8 mouse cellular contexts compared by ENCODE assay signal in genomic region chr15:27779398-27779797, GRCm38 (mm10).
A peak's percentile ranks its signal among the peaks of the same experiment; 100 is the strongest.
DNase-seq lines count a peak whose midpoint lies in the region; ATAC-seq and TF ChIP-seq lines count a peak whose summit lies in the region.

No protein-coding gene starts in this region.

- intact Hi-C loops in heart, postnatal 14 days (cut with DNase I): no loop called here

- TF ChIP-seq CTCF in liver, postnatal 0 days (IDR thresholded peaks at IDR 0.05; ENCODE audit: low read depth): no peak

- no peaks in the 10 kb centered on the region for H3K9me3 ChIP-seq in heart, embryonic 16.5 days (replicated peaks; ENCODE audit: control insufficient read depth, low read length)
- H3K9me3 ChIP-seq in liver, postnatal 0 days (ENCODE audit: low read length): no peaks in the 10 kb centered on the region

- 59% methylated on average over 11 of the region's 11 CpGs for WGBS in heart, embryonic 16.5 days
- 72% methylated on average over 11 of the region's 11 CpGs for WGBS in liver, postnatal 0 days (ENCODE audit: insufficient replicate concordance)

- no peak for TF ChIP-seq EP300 in liver, postnatal 0 days (IDR thresholded peaks at IDR 0.05; ENCODE audit: low read depth)

- H3K27ac ChIP-seq in heart, embryonic 16.5 days (ENCODE audit: low read length): peak overlapping the region; percentile 91
- H3K27ac ChIP-seq in liver, postnatal 0 days (ENCODE audit: low read depth): no peak overlapping the region

- no peak overlapping the region for H3K4me3 ChIP-seq in heart, embryonic 16.5 days (ENCODE audit: low read length)
- no peak overlapping the region for H3K4me3 ChIP-seq in liver, postnatal 0 days (ENCODE audit: low read depth, low read length)

- no peak for ATAC-seq in heart, embryonic 16.5 days (replicated peaks; ENCODE audit: extremely low read depth, insufficient read depth, low FRiP score)
- ATAC-seq in liver, postnatal 0 days: no peak

- H3K36me3 ChIP-seq in heart, embryonic 16.5 days (ENCODE audit: control insufficient read depth, insufficient read depth): no peaks in the 10 kb centered on the region
- no peaks in the 10 kb centered on the region for H3K36me3 ChIP-seq in liver, postnatal 0 days (replicated peaks; ENCODE audit: insufficient read depth, low read length)

- peaks cover 77% of the 10 kb centered on the region for H3K4me1 ChIP-seq in heart, embryonic 16.5 days (ENCODE audit: control insufficient read depth, insufficient read depth, low read length)
- peaks cover 9% of the 10 kb centered on the region; the same call in 1 of the 2 replicates for H3K4me1 ChIP-seq in liver, postnatal 0 days (ENCODE audit: insufficient read depth)

- DNase-seq in heart, adult 8-10 months (ENCODE audit: low spot score): peak; percentile 41
- DNase-seq in heart, postnatal 14 days: no peak
- DNase-seq in embryo, embryonic 11 days: peak; percentile 69
- DNase-seq in mesoderm, embryonic 11.5 days (ENCODE audit: low read depth, low spot score): peak; percentile 71
- no peak for DNase-seq in layer of hippocampus, postnatal 25 days (ENCODE audit: extremely low spot score in 1 of 2, low spot score in 1 of 2)
- no peak for DNase-seq in liver, postnatal 0 days
- DNase-seq in ovary, postnatal 10 days (ENCODE audit: low spot score): no peak

- H3K9ac ChIP-seq in heart, embryonic 16.5 days (ENCODE audit: low read length): no peak overlapping the region
- no peak overlapping the region for H3K9ac ChIP-seq in liver, postnatal 0 days (replicated peaks)

- H3K27me3 ChIP-seq in heart, embryonic 16.5 days (ENCODE audit: control insufficient read depth, insufficient read depth, low read length): no peaks in the 10 kb centered on the region
- no peaks in the 10 kb centered on the region for H3K27me3 ChIP-seq in liver, postnatal 0 days (ENCODE audit: insufficient read depth, low read length)

- H3K4me2 ChIP-seq in heart, embryonic 16.5 days (ENCODE audit: low read depth, low read length): no peak overlapping the region
- no peak overlapping the region for H3K4me2 ChIP-seq in liver, postnatal 0 days (ENCODE audit: low read depth, low read length)

Comparison
In these comparisons a context has a peak if more than half of its experiments do, and no peak if none do; other contexts are left out.
1. DNase-seq: peak in heart, adult 8-10 months (single experiment), embryo, embryonic 11 days (single experiment) and mesoderm, embryonic 11.5 days (single experiment); none in heart, postnatal 14 days (0 of 2), layer of hippocampus, postnatal 25 days (0 of 2), liver, postnatal 0 days (single experiment) and ovary, postnatal 10 days (single experiment).